Mouse (Mus musculus): ENCODE results near the gene Mpeg1. TPM values are rescaled to one million over a fixed set of nuclear protein-coding genes. Genes with fewer than 3 reads are reported as not detected.

Mpeg1 gene
- polyA plus RNA-seq, 1 experiment from 2014 or later, result 0.93 TPM

Other genes with a start within 250 kb of the Mpeg1 start
- 0.19 TPM in 1 of 2 replicates, not detected in the other for gene Olfr1432, start 228.2 kb upstream of the Mpeg1 start, polyA plus RNA-seq (2014; fragmentation: Nextera tagmentation; extraction: Ambion mirVana)
- not detected in 2 replicates for gene Olfr262, start 219.1 kb upstream of the Mpeg1 start, polyA plus RNA-seq (2014; fragmentation: Nextera tagmentation; extraction: Ambion mirVana)
- not detected in 2 replicates for gene Olfr235, start 199.7 kb upstream of the Mpeg1 start, polyA plus RNA-seq (2014; fragmentation: Nextera tagmentation; extraction: Ambion mirVana)
- 0.15 TPM in 1 of 2 replicates, not detected in the other for gene Olfr1434, start 180.9 kb upstream of the Mpeg1 start, polyA plus RNA-seq (2014; fragmentation: Nextera tagmentation; extraction: Ambion mirVana)
- not detected in 2 replicates for gene Olfr1436, start 161.6 kb upstream of the Mpeg1 start, polyA plus RNA-seq (2014; fragmentation: Nextera tagmentation; extraction: Ambion mirVana)
- 0.28 TPM in 1 of 2 replicates, not detected in the other for gene Olfr1437, start 135.7 kb upstream of the Mpeg1 start, polyA plus RNA-seq (2014; fragmentation: Nextera tagmentation; extraction: Ambion mirVana)
- not detected in 2 replicates for gene Olfr1438-ps1, start 124.9 kb upstream of the Mpeg1 start, polyA plus RNA-seq (2014; fragmentation: Nextera tagmentation; extraction: Ambion mirVana)
- gene Olfr1440, start 73.5 kb upstream of the Mpeg1 start, polyA plus RNA-seq (2014; fragmentation: Nextera tagmentation; extraction: Ambion mirVana), result 0.04 and 0.13 TPM in 2 replicates
- gene Olfr1441, start 43.3 kb upstream of the Mpeg1 start, polyA plus RNA-seq (2014; fragmentation: Nextera tagmentation; extraction: Ambion mirVana), result 0.18 TPM in 1 of 2 replicates, not detected in the other
- 0.10 TPM in 1 of 2 replicates, not detected in the other for gene Pfpl, start 32.9 kb upstream of the Mpeg1 start, polyA plus RNA-seq (2014; fragmentation: Nextera tagmentation; extraction: Ambion mirVana)
- gene Dtx4, start 40.7 kb downstream of the Mpeg1 start, polyA plus RNA-seq (2014; fragmentation: Nextera tagmentation; extraction: Ambion mirVana), result 11.9 and 14.5 TPM in 2 replicates
- gene Fam111a, start 85.0 kb downstream of the Mpeg1 start, polyA plus RNA-seq (2014; fragmentation: Nextera tagmentation; extraction: Ambion mirVana), result 28.3 and 28.9 TPM in 2 replicates
- 0.07 and 0.18 TPM in 2 replicates for gene Gm4952, start 139.2 kb downstream of the Mpeg1 start, polyA plus RNA-seq (2014; fragmentation: Nextera tagmentation; extraction: Ambion mirVana)
- gene Glyat, start 172.5 kb downstream of the Mpeg1 start, polyA plus RNA-seq (2014; fragmentation: Nextera tagmentation; extraction: Ambion mirVana), result not detected in 2 replicates
- gene Olfr1442, start 209.7 kb downstream of the Mpeg1 start, polyA plus RNA-seq (2014; fragmentation: Nextera tagmentation; extraction: Ambion mirVana), result not detected in 2 replicates
- not detected in 2 replicates for gene Olfr1443, start 217.3 kb downstream of the Mpeg1 start, polyA plus RNA-seq (2014; fragmentation: Nextera tagmentation; extraction: Ambion mirVana)
- gene Keg1, start 235.0 kb downstream of the Mpeg1 start, polyA plus RNA-seq (2014; fragmentation: Nextera tagmentation; extraction: Ambion mirVana), result not detected in 2 replicates

Measured in embryonic facial prominence, embryonic 14.5 days (tissue).